Mouse (Mus musculus): ENCODE results near the gene Tcl1b2.
"Not testable (repeated sequence)": the region's sequence is repeated elsewhere in the genome, so short reads cannot be mapped to it uniquely, and the experiment has no call there.

- TF ChIP-seq POLR2A (IDR thresholded peaks at IDR 0.05; ENCODE audit: borderline replicate concordance, extremely low read depth, insufficient read depth, insufficient read length, poor library complexity, severe bottlenecking); CTCF (IDR thresholded peaks at IDR 0.05; ENCODE audit: borderline replicate concordance, extremely low read depth, insufficient read depth, insufficient read length): not testable (repeated sequence)
Observed at GRCm38 (mm10) chr12:105174318-105174717, 28.5 kb downstream of the Tcl1b2 start.
